Mouse (Mus musculus) ES-E14 (cell line): ENCODE measurements at regions not wholly inside any gene's neighbourhood (a gene's known extent, or its start where the extent isn't known, plus 50 kb on each side); places are given as distances from the start of the nearest gene placed in this dataset.

ENCODE experiments used
- DNase-seq: peaks from one replicate; pipeline ENCODE4 v3.0.0-alpha.2; 2013; ENCODE audit warnings: low read depth, low spot score
- H3K27ac ChIP-seq: 2 replicates; pipeline ENCODE4 v1.5.1; 2012; ENCODE audit warnings: low read depth, mild to moderate bottlenecking, low read length, moderate library complexity, mixed read lengths; ENCODE audit not compliant: poor library complexity, insufficient read depth, severe bottlenecking
- H3K36me3 ChIP-seq: 2 replicates; pipeline ENCODE4 v1.6.1; 2012; ENCODE audit warnings: mild to moderate bottlenecking, low read length, moderate library complexity, mixed read lengths; ENCODE audit not compliant: control insufficient read depth, poor library complexity, insufficient read depth, severe bottlenecking
- H3K4me1 ChIP-seq, 2 experiments: fragments of 150-350 bp in 1 of 2; sonication (generic) in 1 of 2; 2 replicates each; pipeline ENCODE4 v1.6.1; 2012; ENCODE audit warnings: low read length in 2 of 2, mild to moderate bottlenecking in 1 of 2, mixed read lengths in 1 of 2; ENCODE audit not compliant: control insufficient read depth in 2 of 2, insufficient read depth in 2 of 2, poor library complexity in 1 of 2
- H3K4me3 ChIP-seq, 2 experiments: fragments of 150-350 bp in 1 of 2; sonication (generic) in 1 of 2; 2 replicates each; pipeline ENCODE4 v1.5.1; 2012; ENCODE audit warnings: low read length in 2 of 2, low read depth in 1 of 2, mild to moderate bottlenecking in 1 of 2, mixed read lengths in 1 of 2; ENCODE audit not compliant: insufficient read depth in 1 of 2, poor library complexity in 1 of 2, severe bottlenecking in 1 of 2
- H3K9ac ChIP-seq: 2 replicates; pipeline ENCODE4 v1.6.1; 2012; ENCODE audit warnings: low read depth, mild to moderate bottlenecking, low read length, mixed read lengths; ENCODE audit not compliant: poor library complexity, insufficient read depth, severe bottlenecking
- H3K9me3 ChIP-seq: fragments of 150-350 bp; sonication (generic); 2 replicates; pipeline ENCODE4 v1.6.1; 2012; ENCODE audit warnings: low read depth, mild to moderate bottlenecking, low read length; ENCODE audit not compliant: control insufficient read depth, insufficient read depth
- CHD2 ChIP-seq: IDR thresholded peaks from 2 replicates; pipeline ENCODE4 v1.6.1; 2014; ENCODE audit warnings: mild to moderate bottlenecking, low read depth, low read length, inconsistent platforms
- HCFC1 ChIP-seq: IDR thresholded peaks from 2 replicates; pipeline ENCODE4 v1.6.1; 2012; ENCODE audit warnings: low read length, inconsistent platforms, borderline replicate concordance; ENCODE audit not compliant: insufficient read depth
- MAFK ChIP-seq: IDR thresholded peaks from 2 replicates; pipeline ENCODE4 v1.6.1; 2014; ENCODE audit warnings: mild to moderate bottlenecking, low read depth, low read length, inconsistent platforms; ENCODE audit not compliant: insufficient read depth
- ZC3H11A ChIP-seq: IDR thresholded peaks from 2 replicates; pipeline ENCODE4 v1.6.1; 2012; ENCODE audit warnings: low read depth, mild to moderate bottlenecking, inconsistent platforms, low read length, borderline replicate concordance
- ZNF384 ChIP-seq: IDR thresholded peaks from 2 replicates; pipeline ENCODE4 v1.6.1; 2012; ENCODE audit warnings: low read depth, low read length, inconsistent platforms
- in situ Hi-C, 2 experiments: fragments of 600-800 bp; cut with MboI; formaldehyde crosslinking; loops; one replicate each; pipeline ENCODE4 v1.15.1; 2025; ENCODE audit warnings: low sequenced_read_pairs in 2 of 2, inconsistent platforms in 1 of 2; ENCODE audit not compliant: unreplicated experiment in 2 of 2

DNA sequence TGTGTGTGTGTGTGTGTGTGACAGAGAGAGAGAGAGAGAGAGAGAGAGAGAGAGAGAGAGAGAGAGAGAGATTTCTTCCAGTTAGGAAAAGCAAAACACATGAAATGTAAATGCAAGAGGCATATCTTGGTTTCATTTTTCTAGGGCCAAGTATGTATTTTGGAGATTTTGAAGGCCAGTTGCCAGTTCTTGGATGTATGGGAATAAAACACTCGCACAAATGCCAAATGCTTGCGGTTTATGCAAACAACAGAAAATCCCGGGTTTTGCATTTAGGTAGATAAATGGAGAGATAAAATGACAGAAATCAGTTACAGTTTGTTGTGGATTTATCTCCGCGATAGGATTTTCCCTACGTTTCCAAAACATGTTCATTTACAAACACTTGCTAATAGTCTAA is 1587.4 kb downstream of the 4930444P10Rik start:
- in situ Hi-C loops, result no loop called here
- Histone ChIP-seq H3K4me3 (no peak overlapping the region), H3K27ac (no peak overlapping the region), H3K36me3 (no peaks in the 10 kb centered on the region), H3K9ac (no peak overlapping the region), H3K4me1 (peaks cover 0 to 1% of the 10 kb centered on the region in 2 experiments; a peak in 1 of 4 replicates), H3K9me3 (no peaks in the 10 kb centered on the region)
- no peak for DNase-seq
- TF ChIP-seq ZNF384, result no peak
- TF ChIP-seq MAFK, result no peak
- TF ChIP-seq HCFC1, result no peak
- TF ChIP-seq CHD2, result no peak
- TF ChIP-seq ZC3H11A, result no peak

- no peak for DNase-seq
- Histone ChIP-seq H3K9me3 (no peaks in the 10 kb centered on the region), H3K9ac (no peak overlapping the region), H3K27ac (no peak overlapping the region), H3K4me3 (no peak overlapping the region), H3K36me3 (no peaks in the 10 kb centered on the region), H3K4me1 (peaks cover 0 to 1% of the 10 kb centered on the region in 2 experiments; a peak in 1 of 4 replicates)
- in situ Hi-C loops, result no loop called here
- no peak for TF ChIP-seq MAFK
- TF ChIP-seq HCFC1, result no peak
- TF ChIP-seq ZC3H11A, result no peak
These were observed 1588.3 kb downstream of the 4930444P10Rik start for GRCm38 (mm10) chr1:14504767-14505343.

DNA sequence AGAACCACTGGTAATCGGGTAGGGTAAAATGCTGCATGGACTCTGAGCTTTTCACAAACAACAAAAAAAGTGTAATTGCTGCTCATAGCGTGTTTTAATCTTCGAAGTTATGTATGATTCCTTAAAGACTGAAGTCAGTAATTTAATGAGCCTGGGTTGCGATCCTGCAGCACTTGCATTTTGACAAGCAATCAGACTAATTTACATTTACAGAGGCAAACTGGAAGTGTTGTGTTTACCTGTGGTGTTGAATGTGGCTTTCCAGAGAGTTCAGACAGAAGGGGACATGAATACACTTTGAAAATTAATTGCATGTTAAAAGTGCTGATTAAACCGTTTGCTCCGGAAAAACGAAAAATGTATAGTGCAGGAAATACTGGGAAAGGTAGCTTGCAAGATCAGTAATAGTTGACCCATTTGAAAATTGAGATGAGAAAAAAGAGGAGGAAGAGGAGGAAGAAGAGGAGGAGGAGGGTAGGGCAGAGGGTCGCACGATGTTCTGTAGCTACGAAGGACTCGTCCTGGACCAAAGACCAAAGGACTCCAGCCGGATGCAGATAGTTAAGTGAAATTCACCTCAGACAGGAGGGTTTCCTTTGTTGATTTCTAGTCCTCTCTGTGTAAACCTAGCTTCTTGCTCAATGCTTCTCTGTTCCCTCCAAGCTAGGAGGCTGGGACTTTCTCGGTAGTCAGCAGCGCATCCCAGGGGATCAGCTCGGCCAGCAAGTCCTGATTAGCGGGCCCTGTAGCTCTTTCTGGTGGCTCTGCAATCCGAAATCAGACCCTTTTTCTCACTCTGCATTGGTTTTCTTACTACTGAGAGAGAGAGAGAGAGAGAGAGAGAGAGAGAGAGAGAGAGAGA is 1589.0 kb downstream of the 4930444P10Rik start:
- TF ChIP-seq ZNF384, result no peak
- TF ChIP-seq MAFK, result no peak
- no peak for TF ChIP-seq CHD2
- TF ChIP-seq HCFC1, result no peak
- TF ChIP-seq ZC3H11A, result no peak
- Histone ChIP-seq H3K36me3 (no peaks in the 10 kb centered on the region), H3K4me3 (no peak overlapping the region), H3K27ac (no peak overlapping the region), H3K9ac (no peak overlapping the region), H3K4me1 (peaks cover 0 to 1% of the 10 kb centered on the region in 2 experiments; a peak in 1 of 4 replicates), H3K9me3 (no peaks in the 10 kb centered on the region)
- in situ Hi-C loops, result no loop called here
- DNase-seq, result no peak

GRCm38 (mm10) chr1:14503193-14503800 is 1589.8 kb downstream of the 4930444P10Rik start:
- in situ Hi-C loops, result no loop called here
- Histone ChIP-seq H3K36me3 (no peaks in the 10 kb centered on the region), H3K4me1 (peaks cover 0 to 1% of the 10 kb centered on the region in 2 experiments; a peak in 1 of 4 replicates), H3K27ac (no peak overlapping the region), H3K9me3 (no peaks in the 10 kb centered on the region), H3K9ac (no peak overlapping the region), H3K4me3 (no peak overlapping the region)
- no peak for TF ChIP-seq HCFC1
- TF ChIP-seq MAFK, result no peak
- TF ChIP-seq CHD2, result no peak
- TF ChIP-seq ZC3H11A, result no peak
- TF ChIP-seq ZNF384, result no peak
- no peak for DNase-seq
